In the genomic region with DNA sequence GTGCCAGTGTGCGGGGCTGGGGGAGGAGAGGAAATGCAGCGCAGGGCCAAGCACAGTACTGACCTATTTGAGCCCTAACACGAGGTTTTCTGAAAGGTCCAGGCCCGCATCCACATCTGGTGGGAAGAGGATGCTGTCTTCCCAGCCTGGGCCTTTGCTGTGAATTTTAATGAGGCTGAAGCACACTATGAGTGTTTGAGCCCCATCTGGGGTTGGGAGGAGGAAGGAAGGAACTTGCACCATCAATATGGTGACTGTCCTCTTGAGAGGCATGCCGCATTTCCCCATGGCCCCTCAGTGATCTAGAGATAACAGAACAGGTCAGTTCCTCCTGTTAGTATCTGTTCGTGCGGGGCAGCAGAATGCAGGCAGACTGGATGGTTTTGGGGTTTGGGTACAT, we compare ENCODE assay signal across 22 mouse cellular contexts. TPM values are rescaled to one million over a fixed set of nuclear protein-coding genes. Genes with fewer than 3 reads are reported as not detected.
DNase-seq lines count a peak whose midpoint lies in the region; ATAC-seq and TF ChIP-seq lines count a peak whose summit lies in the region.
"Had no signal": no experiment of that assay in that cellular context is flagged by ENCODE, and none has a peak within 500 bp of the region (broad histone marks: within the 10 kb centered on the region; RNA-seq: fewer than 3 reads in every experiment).

No protein-coding gene starts in this region.

- H3K27ac ChIP-seq in CH12.LX (ENCODE audit: insufficient read depth, low read depth) = peak overlapping the region; percentile 70
- peak overlapping the region; percentile 7 for H3K27ac ChIP-seq in liver, embryonic 15.5 days (replicated peaks)
- no peak overlapping the region for H3K27ac ChIP-seq in kidney, embryonic 16.5 days (ENCODE audit: low read length)
- H3K27ac ChIP-seq: embryonic facial prominence, embryonic 10.5 days; hindbrain, embryonic 10.5 days; limb, embryonic 12.5 days; midbrain, embryonic 13.5 days had no signal

- H3K27me3 ChIP-seq in CH12.LX (replicated peaks) = no peaks in the 10 kb centered on the region
- no peaks in the 10 kb centered on the region for H3K27me3 ChIP-seq in liver, embryonic 15.5 days
- H3K27me3 ChIP-seq in kidney, embryonic 16.5 days (ENCODE audit: insufficient read depth, low read length) = no peaks in the 10 kb centered on the region
- H3K27me3 ChIP-seq: limb, embryonic 12.5 days; midbrain, embryonic 13.5 days had no signal

- dilution Hi-C loops in CH12.LX (cut with MboI; ENCODE audit: extremely low pct_ligation_motif_present, extremely low pct_unique_long_range_greater_than_20kb, low sequenced_read_pairs) = no loop called here

- in situ Hi-C loops in CH12.LX (cut with MboI; ENCODE audit: low pct_ligation_motif_present, low pct_unique_long_range_greater_than_20kb, low sequenced_read_pairs) = no loop called here

- H3K4me2 ChIP-seq in CH12.LX (ENCODE audit: insufficient read depth, low read depth, poor library complexity, severe bottlenecking) = peak overlapping the region; percentile 1
- H3K4me2 ChIP-seq in liver, embryonic 15.5 days = no peak overlapping the region
- no peak overlapping the region for H3K4me2 ChIP-seq in kidney, embryonic 16.5 days (replicated peaks; ENCODE audit: low read depth, low read length)
- H3K4me2 ChIP-seq: limb, embryonic 12.5 days; midbrain, embryonic 13.5 days had no signal

- 39% methylated on average over 7 of the region's 7 CpGs for WGBS in liver, embryonic 15.5 days (ENCODE audit: insufficient replicate concordance)
- WGBS in kidney, embryonic 16.5 days = 78% methylated on average over 7 of the region's 7 CpGs

- peaks cover 0 to 38% of the 10 kb centered on the region in 2 experiments for H3K36me3 ChIP-seq in CH12.LX (replicated peaks in 1 of 2; ENCODE audit: control insufficient read depth in 1 of 2, insufficient read depth in 1 of 2, low read length in 1 of 2)
- H3K36me3 ChIP-seq in liver, embryonic 15.5 days (replicated peaks) = no peaks in the 10 kb centered on the region
- no peaks in the 10 kb centered on the region for H3K36me3 ChIP-seq in kidney, embryonic 16.5 days (ENCODE audit: insufficient read depth, low read length)
- H3K36me3 ChIP-seq: embryonic facial prominence, embryonic 10.5 days; hindbrain, embryonic 10.5 days; limb, embryonic 12.5 days; midbrain, embryonic 13.5 days had no signal

- H3K79me2 ChIP-seq in CH12.LX (replicated peaks; ENCODE audit: control insufficient read depth, extremely low read depth, insufficient read depth, poor library complexity, severe bottlenecking) = no peaks in the 10 kb centered on the region

- DNase-seq in CH12.LX (ENCODE audit: extremely low read depth) = peak; percentile 61
- no peak for DNase-seq in left cerebral cortex, postnatal 4 days
- DNase-seq in urinary bladder, postnatal 14 days (ENCODE audit: low spot score) = no peak
- DNase-seq: adrenal gland, postnatal 10 days; cerebellum, adult 11-12 months; cerebellum, postnatal 25 days; gastrocnemius, postnatal 14 days; kidney, adult 18-20 months; lung, adult 2 months; lung, postnatal 36 days; right cerebral cortex, postnatal 14 days; thymus, postnatal 36 days had no signal

- intact Hi-C loops in left cerebral cortex, postnatal 4 days (cut with DNase I) = no loop called here

- peak; percentile 35; the same call in 1 of the 2 replicates for TF ChIP-seq POLR2A in CH12.LX (IDR thresholded peaks at IDR 0.05; ENCODE audit: low read depth, low read length)

- H3K4me1 ChIP-seq in CH12.LX (ENCODE audit: control insufficient read depth in 1 of 2, insufficient read depth in 2 of 2) = peaks cover 18 to 78% of the 10 kb centered on the region in 2 experiments
- peaks cover 69% of the 10 kb centered on the region for H3K4me1 ChIP-seq in liver, embryonic 15.5 days (replicated peaks)
- no peaks in the 10 kb centered on the region for H3K4me1 ChIP-seq in kidney, embryonic 16.5 days (ENCODE audit: insufficient read depth, low read length)
- H3K4me1 ChIP-seq: limb, embryonic 12.5 days; midbrain, embryonic 13.5 days had no signal

- no peak overlapping the region for H3K4me3 ChIP-seq in CH12.LX (replicated peaks in 1 of 3; ENCODE audit: low read depth in 2 of 3, low read length in 2 of 3, poor library complexity in 1 of 3)
- H3K4me3 ChIP-seq in liver, embryonic 15.5 days (replicated peaks) = no peak overlapping the region
- no peak overlapping the region for H3K4me3 ChIP-seq in kidney, embryonic 16.5 days (ENCODE audit: low read length)
- H3K4me3 ChIP-seq: embryonic facial prominence, embryonic 10.5 days; hindbrain, embryonic 10.5 days; limb, embryonic 12.5 days; midbrain, embryonic 13.5 days; myocyte had no signal

- TF ChIP-seq RAD21 in CH12.LX (IDR thresholded peaks at IDR 0.05; ENCODE audit: low read depth, low read length) = peak; percentile 2

- no peak for TF ChIP-seq CTCF in CH12.LX (conservative IDR thresholded peaks at IDR 0.05 in 1 of 2, IDR thresholded peaks at IDR 0.05 in 1 of 2; ENCODE audit: low read depth in 2 of 2, low read length in 2 of 2)

- peak; percentile 36; the same call in 1 of the 2 replicates for TF ChIP-seq EP300 in CH12.LX (IDR thresholded peaks at IDR 0.05; ENCODE audit: low read length)

- peak; percentile 80 for ATAC-seq in common myeloid progenitor, adult 5-6 weeks (replicated peaks; ENCODE audit: low read depth, poor library complexity, severe bottlenecking)
- no peak for ATAC-seq in liver, embryonic 15.5 days (ENCODE audit: insufficient read depth)
- peak; percentile 67; the same call in 1 of the 2 replicates for ATAC-seq in neutrophil, adult 5-6 weeks (ENCODE audit: extremely low read depth, insufficient number of reproducible peaks, low FRiP score, poor library complexity, severe bottlenecking)
- ATAC-seq in kidney, embryonic 16.5 days (ENCODE audit: low FRiP score, low TSS enrichment) = no peak
- ATAC-seq: activated CD4-positive, CD25-positive, alpha-beta regulatory T cell, adult 4 months; midbrain, embryonic 13.5 days had no signal

- no peaks in the 10 kb centered on the region for H3K9me3 ChIP-seq in CH12.LX (replicated peaks; ENCODE audit: low read length)
- no peaks in the 10 kb centered on the region for H3K9me3 ChIP-seq in liver, embryonic 15.5 days (replicated peaks)
- H3K9me3 ChIP-seq in kidney, embryonic 16.5 days (ENCODE audit: low read length) = no peaks in the 10 kb centered on the region
- H3K9me3 ChIP-seq: embryonic facial prominence, embryonic 10.5 days; hindbrain, embryonic 10.5 days; limb, embryonic 12.5 days; midbrain, embryonic 13.5 days had no signal

- H3K9ac ChIP-seq in CH12.LX (ENCODE audit: insufficient read depth, low read depth) = peak overlapping the region; percentile 34
- H3K9ac ChIP-seq in liver, embryonic 15.5 days = no peak overlapping the region
- no peak overlapping the region for H3K9ac ChIP-seq in kidney, embryonic 16.5 days (replicated peaks; ENCODE audit: low read length)
- H3K9ac ChIP-seq: limb, embryonic 12.5 days; midbrain, embryonic 13.5 days had no signal

TF ChIP-seq in CH12.LX, 34 proteins besides CTCF, POLR2A, EP300 and RAD21:
- TF ChIP-seq MAX (IDR thresholded peaks at IDR 0.05; ENCODE audit: low read length) (peak; percentile 62; the same call in 1 of the 2 replicates), TCF12 (IDR thresholded peaks at IDR 0.05; ENCODE audit: low read depth, low read length) (peak; percentile 58), MYC (IDR thresholded peaks at IDR 0.05; ENCODE audit: low read depth, low read length) (0 out of 2 replicates have a peak, but pooled peaks have one; percentile 20), HCFC1 (IDR thresholded peaks at IDR 0.05; ENCODE audit: low read depth, low read length) (peak; percentile 17; the same call in 1 of the 2 replicates), IRF4 (IDR thresholded peaks at IDR 0.05; ENCODE audit: low read depth, low read length) (peak; percentile 63), JUN (IDR thresholded peaks at IDR 0.05; ENCODE audit: insufficient read depth, low read depth, low read length) (no peak), ELF1 (IDR thresholded peaks at IDR 0.05; ENCODE audit: low read depth, low read length) (peak; percentile 47; the same call in 1 of the 2 replicates), MEF2A (IDR thresholded peaks at IDR 0.05; ENCODE audit: borderline replicate concordance, low read depth, low read length) (peak; percentile 46; the same call in 1 of the 2 replicates), TBP (conservative IDR thresholded peaks at IDR 0.05; ENCODE audit: low read depth, low read length) (no peak)

RNA-seq across cellular contexts. Expression of a gene that starts 44.4 kb away (rescaled TPM):
- total RNA-seq in CH12.LX (2012; rRNA removed) = 28.4 and 39.0 TPM in 2 replicates
- total RNA-seq in CH12.LX (2014; rRNA removed) = 60.3 and 62.4 TPM in 2 replicates
- polyA plus RNA-seq in CH12.LX (2012; ENCODE audit: insufficient read length, low read depth) = 25.2 and 26.7 TPM in 2 replicates
- total RNA-seq in common myeloid progenitor, adult 5-6 weeks (2017) = 4.0 and 4.1 TPM in 2 replicates
- polyA plus RNA-seq in liver, embryonic 15.5 days (2015; fragmentation: Nextera tagmentation; extraction: Ambion mirVana) = 31.9 and 33.9 TPM in 2 replicates
- 0.93 and 1.6 TPM in 2 replicates for total RNA-seq in neutrophil, adult 5-6 weeks (2017)
- 4.7 and 4.9 TPM in 2 replicates for polyA plus RNA-seq in kidney, embryonic 16.5 days (2015; fragmentation: Nextera tagmentation; extraction: Ambion mirVana)
- total RNA-seq in left cerebral cortex, postnatal 4 days (2021) = under 1 TPM; 0.84 to 0.97 TPM

Comparison
In these comparisons a context has a peak if more than half of its experiments do, and no peak if none do; other contexts are left out.
1. ATAC-seq: peak in common myeloid progenitor, adult 5-6 weeks (single experiment) and neutrophil, adult 5-6 weeks (single experiment); none in liver, embryonic 15.5 days (single experiment) and kidney, embryonic 16.5 days (single experiment).